Mouse (Mus musculus) midbrain, embryonic 10.5 days (tissue): ENCODE data around the gene Clasrp. TPM values are rescaled to one million over a fixed set of nuclear protein-coding genes. Genes with fewer than 3 reads are reported as not detected.

Source experiments
- DNase-seq: peaks from one replicate; pipeline ENCODE4 v3.0.0-alpha.2; 2017; ENCODE audit warnings: low spot score
- H3K27ac ChIP-seq: fragments of 300-500 bp; sonication (generic); replicated peaks from 2 replicates; pipeline ENCODE4 v1.5.1; 2016; ENCODE audit warnings: mild to moderate bottlenecking
- H3K27me3 ChIP-seq: fragments of 300-500 bp; sonication (generic); 2 replicates; pipeline ENCODE4 v1.6.1; 2016; ENCODE audit warnings: low read depth, mild to moderate bottlenecking; ENCODE audit not compliant: poor library complexity, severe bottlenecking
- H3K36me3 ChIP-seq: fragments of 300-500 bp; sonication (generic); 2 replicates; pipeline ENCODE4 v1.6.1; 2016; ENCODE audit warnings: mild to moderate bottlenecking, moderate library complexity
- H3K4me1 ChIP-seq: fragments of 300-500 bp; sonication (generic); 2 replicates; pipeline ENCODE4 v1.6.1; 2016
- H3K4me3 ChIP-seq: fragments of 300-500 bp; sonication (generic); 2 replicates; pipeline ENCODE4 v1.5.1; 2016; ENCODE audit warnings: mild to moderate bottlenecking, moderate library complexity
- H3K9me3 ChIP-seq: fragments of 300-500 bp; sonication (generic); replicated peaks from 2 replicates; pipeline ENCODE4 v1.6.1; 2016; ENCODE audit warnings: mild to moderate bottlenecking
- WGBS: fragments of 180-500 bp; shearing (Covaris S2); methylation state at CpG from one replicate; pipeline ENCODE4 v1.1.7; 2016; 5-methylcytosine and 5-hydroxymethylcytosine counted together
- polyA plus RNA-seq: library from polyadenylated mRNA; unstranded; fragments of >200 nt; fragmentation: Nextera tagmentation; extraction: Ambion mirVana; gene quantifications from 2 replicates; pipeline ENCODE4 v1.2.1, GENCODE M21; 2016

The Clasrp gene
- polyA plus RNA-seq = 51.8 and 61.1 TPM in 2 replicates

DNA sequence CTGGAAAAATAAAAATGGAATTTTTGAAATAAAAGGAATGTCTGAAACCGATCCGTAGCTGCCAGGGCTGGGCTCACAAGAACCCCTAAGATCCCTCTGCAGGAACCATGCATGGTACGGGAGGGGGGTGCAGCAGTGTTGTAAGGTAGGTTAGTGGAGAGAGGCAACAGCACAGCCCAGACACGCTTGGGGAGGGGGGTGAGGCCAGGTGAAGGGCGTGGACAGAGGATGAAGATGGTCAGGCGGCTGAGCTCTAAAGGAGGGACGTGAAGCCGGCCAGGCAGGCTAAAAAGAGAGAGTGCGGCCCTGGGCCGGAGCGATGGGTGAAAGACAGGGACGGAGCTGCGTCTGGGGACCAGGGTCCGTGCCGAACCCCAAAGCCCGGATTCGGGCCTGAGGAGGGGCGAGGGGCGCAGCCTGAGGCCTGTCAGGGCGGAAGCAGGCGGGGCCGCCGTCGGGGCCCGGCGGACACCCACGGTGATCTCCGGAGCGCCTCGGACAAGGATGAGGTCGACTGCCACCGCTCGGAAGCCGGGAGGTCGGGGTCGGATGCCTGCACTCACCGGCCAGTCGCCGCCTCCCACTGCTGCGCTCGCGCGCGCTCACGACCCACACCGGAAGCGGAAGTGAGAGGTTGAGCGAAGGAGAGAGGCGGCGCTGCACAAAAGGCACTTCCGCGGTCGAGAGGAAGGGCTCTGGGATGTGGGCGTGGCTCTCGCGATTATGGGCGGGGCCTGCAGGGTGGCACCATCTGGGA lies at the start of gene Clasrp:
Gene Clasrp, minus strand, starts transcription at position 638 of the 757 bp plus-strand sequence.
- Histone ChIP-seq H3K36me3 (peaks cover 40% of the 10 kb centered on the region), H3K27me3 (no peaks in the 10 kb centered on the region), H3K9me3 (no peaks in the 10 kb centered on the region), H3K4me1 (peaks cover 32% of the 10 kb centered on the region), H3K4me3 (peak within 1 kb of the TSS; percentile 100), H3K27ac (peak within 1 kb of the TSS; percentile 95)
- WGBS = 1% methylated on average over 57 of the region's 57 CpGs
- peak; percentile 95 for DNase-seq

GRCm38 (mm10) chr7:19652614-19653013 lies 48.3 kb upstream of the Clasrp start:
- WGBS = 94% methylated on average over 2 of the region's 2 CpGs
- Histone ChIP-seq H3K4me1 (no peaks in the 10 kb centered on the region), H3K9me3 (no peaks in the 10 kb centered on the region), H3K27me3 (no peaks in the 10 kb centered on the region), H3K27ac (no peak overlapping the region), H3K4me3 (no peak overlapping the region), H3K36me3 (peaks cover 84% of the 10 kb centered on the region)
- no peak for DNase-seq

- Histone ChIP-seq H3K9me3 (no peaks in the 10 kb centered on the region), H3K4me1 (no peaks in the 10 kb centered on the region), H3K27ac (no peak overlapping the region), H3K36me3 (peaks cover 97% of the 10 kb centered on the region), H3K4me3 (no peak overlapping the region), H3K27me3 (no peaks in the 10 kb centered on the region)
- 93% methylated on average over 6 of the region's 6 CpGs for WGBS
- no peak for DNase-seq
Measured at GRCm38 (mm10) chr7:19651063-19651786, 46.9 kb upstream of the Clasrp start.

- no peaks in the 10 kb centered on the region for H3K4me1 ChIP-seq
- peaks cover 100% of the 10 kb centered on the region for H3K36me3 ChIP-seq
- no peak for DNase-seq
- H3K4me3 ChIP-seq = no peak overlapping the region
- 93% methylated on average over 4 of the region's 4 CpGs for WGBS
- no peaks in the 10 kb centered on the region for H3K9me3 ChIP-seq
- H3K27me3 ChIP-seq = no peaks in the 10 kb centered on the region
- no peak overlapping the region for H3K27ac ChIP-seq
Measured at GRCm38 (mm10) chr7:19641223-19641622, 36.9 kb upstream of the Clasrp start.

DNA sequence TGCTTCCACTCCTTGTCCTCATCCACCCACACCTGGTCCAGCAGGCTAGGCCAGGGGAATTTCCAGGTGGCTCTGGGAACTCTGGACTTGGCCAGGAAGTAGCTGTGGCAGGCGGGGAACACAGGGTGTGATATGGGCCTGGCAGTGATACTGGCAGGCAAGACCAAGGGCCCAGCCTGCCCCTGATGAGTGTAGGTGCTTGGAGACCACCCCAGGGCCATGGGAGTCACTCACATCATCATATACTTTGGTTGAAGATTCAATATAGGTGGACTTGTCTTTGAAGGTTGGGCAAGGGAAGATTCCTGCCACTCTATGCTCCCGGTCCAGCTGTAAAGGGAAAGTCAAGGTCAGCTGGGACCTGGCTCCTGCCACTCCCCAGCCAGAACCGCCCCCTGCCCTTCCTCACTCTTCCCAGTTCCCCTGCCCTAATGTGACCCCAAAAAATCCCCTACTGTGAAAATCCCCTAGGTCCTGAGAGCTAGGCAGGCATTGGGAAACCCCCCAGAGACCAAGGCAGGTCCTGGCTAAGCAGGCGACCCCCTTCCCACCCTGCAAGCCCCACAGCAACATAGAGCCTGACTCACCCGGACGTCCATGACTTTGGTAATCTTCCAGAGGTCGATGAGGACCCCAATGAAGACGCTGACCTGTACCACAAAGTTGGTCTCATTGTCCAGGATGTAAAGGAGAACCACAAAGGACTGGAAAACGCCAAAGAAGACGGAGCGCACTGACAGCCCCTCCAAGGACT lies 31.0 kb upstream of the Clasrp start:
- no peak overlapping the region for H3K4me3 ChIP-seq
- H3K36me3 ChIP-seq = peaks cover 86% of the 10 kb centered on the region
- no peaks in the 10 kb centered on the region for H3K9me3 ChIP-seq
- H3K4me1 ChIP-seq = no peaks in the 10 kb centered on the region
- H3K27me3 ChIP-seq = peaks cover 4% of the 10 kb centered on the region; the same call in 1 of the 2 replicates
- H3K27ac ChIP-seq = no peak overlapping the region
- 92% methylated on average over 11 of the region's 11 CpGs for WGBS
- DNase-seq = no peak

- WGBS = 100% methylated on average over 2 of the region's 2 CpGs
- Histone ChIP-seq H3K27ac (no peak overlapping the region), H3K36me3 (peaks cover 79% of the 10 kb centered on the region), H3K4me1 (peaks cover 6% of the 10 kb centered on the region), H3K4me3 (no peak overlapping the region), H3K9me3 (no peaks in the 10 kb centered on the region), H3K27me3 (peaks cover 4% of the 10 kb centered on the region; the same call in 1 of the 2 replicates)
- no peak for DNase-seq
Measured at GRCm38 (mm10) chr7:19634591-19634990, 30.3 kb upstream of the Clasrp start.

GRCm38 (mm10) chr7:19633855-19634254 lies 29.6 kb upstream of the Clasrp start:
- peaks cover 9% of the 10 kb centered on the region for H3K4me1 ChIP-seq
- 97% methylated on average over 15 of the region's 15 CpGs for WGBS
- DNase-seq = no peak
- peaks cover 4% of the 10 kb centered on the region; the same call in 1 of the 2 replicates for H3K27me3 ChIP-seq
- no peak overlapping the region for H3K4me3 ChIP-seq
- no peak overlapping the region for H3K27ac ChIP-seq
- peaks cover 72% of the 10 kb centered on the region for H3K36me3 ChIP-seq
- no peaks in the 10 kb centered on the region for H3K9me3 ChIP-seq

- Histone ChIP-seq H3K27me3 (peaks cover 4% of the 10 kb centered on the region; the same call in 1 of the 2 replicates), H3K4me1 (peaks cover 15% of the 10 kb centered on the region), H3K36me3 (peaks cover 65% of the 10 kb centered on the region), H3K27ac (no peak overlapping the region), H3K9me3 (no peaks in the 10 kb centered on the region), H3K4me3 (no peak overlapping the region)
- 94% methylated on average over 17 of the region's 17 CpGs for WGBS
- DNase-seq = no peak
Measured at GRCm38 (mm10) chr7:19633197-19633596, 28.9 kb upstream of the Clasrp start.

DNA sequence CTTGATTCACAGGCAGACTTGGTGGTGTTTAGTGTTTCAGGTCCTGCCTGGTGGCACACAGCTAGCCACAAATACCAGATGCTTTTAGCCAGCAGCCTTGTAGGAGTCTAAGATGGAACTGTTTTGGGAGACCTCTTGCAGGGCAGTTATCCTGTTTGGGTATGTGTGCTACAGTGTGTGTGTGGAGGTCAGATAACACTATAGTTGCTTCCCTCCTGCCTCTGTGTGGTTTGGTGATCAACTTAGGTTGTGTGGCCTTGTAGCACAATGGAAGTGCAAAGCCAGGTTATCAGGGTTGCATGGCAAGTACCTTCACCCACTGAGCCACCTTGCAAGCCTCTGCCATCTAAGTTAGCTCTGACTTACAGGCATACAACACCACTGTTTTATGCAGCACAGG lies 28.4 kb upstream of the Clasrp start:
- H3K9me3 ChIP-seq = no peaks in the 10 kb centered on the region
- H3K27me3 ChIP-seq = peaks cover 4% of the 10 kb centered on the region; the same call in 1 of the 2 replicates
- H3K4me3 ChIP-seq = no peak overlapping the region
- no peak overlapping the region for H3K27ac ChIP-seq
- no peak for DNase-seq
- peaks cover 15% of the 10 kb centered on the region for H3K4me1 ChIP-seq
- peaks cover 60% of the 10 kb centered on the region for H3K36me3 ChIP-seq

- DNase-seq = no peak
- no peak overlapping the region for H3K4me3 ChIP-seq
- peaks cover 4% of the 10 kb centered on the region; the same call in 1 of the 2 replicates for H3K27me3 ChIP-seq
- peaks cover 15% of the 10 kb centered on the region for H3K4me1 ChIP-seq
- no peak overlapping the region for H3K27ac ChIP-seq
- H3K9me3 ChIP-seq = no peaks in the 10 kb centered on the region
- H3K36me3 ChIP-seq = peaks cover 56% of the 10 kb centered on the region
Measured at GRCm38 (mm10) chr7:19632275-19632674, 28.0 kb upstream of the Clasrp start.

DNA sequence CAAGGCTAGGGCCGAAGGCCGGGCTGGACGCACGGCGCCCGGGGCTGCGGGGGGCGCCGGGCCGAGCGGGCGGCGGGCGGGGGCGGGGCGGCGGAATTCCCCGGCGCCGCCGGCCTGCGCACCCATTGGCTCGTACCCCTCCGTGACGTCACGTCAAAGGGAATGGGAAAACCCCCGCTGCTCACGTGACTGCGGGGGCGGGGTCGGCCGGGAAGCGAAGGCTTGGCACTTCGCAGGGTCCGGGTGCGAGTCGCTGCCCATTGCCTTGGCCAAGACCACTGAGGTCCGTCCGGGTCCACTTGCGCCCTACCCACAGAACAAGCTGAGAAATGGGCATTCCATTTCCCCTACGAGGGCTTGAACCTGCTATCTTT lies 25.1 kb upstream of the Clasrp start, which contains the start of gene Relb:
Gene Relb, minus strand, starts transcription at position 78 of the 374 bp plus-strand sequence.
- under 1% methylated on average over 38 of the region's 41 CpGs for WGBS
- H3K27me3 ChIP-seq = peaks cover 4% of the 10 kb centered on the region; the same call in 1 of the 2 replicates

GRCm38 (mm10) chr7:19628536-19629360 lies 24.5 kb upstream of the Clasrp start:
- Histone ChIP-seq H3K27me3 (peaks cover 4% of the 10 kb centered on the region; the same call in 1 of the 2 replicates), H3K4me3 (peak overlapping the region; percentile 79), H3K4me1 (peaks cover 15% of the 10 kb centered on the region), H3K27ac (peak overlapping the region; percentile 64), H3K9me3 (no peaks in the 10 kb centered on the region), H3K36me3 (peaks cover 21% of the 10 kb centered on the region)
- peak; percentile 93 for DNase-seq
- WGBS = 2% methylated on average over 57 of the region's 57 CpGs

More for the DNA sequence above, 25.1 kb upstream of the Clasrp start, which contains the start of gene Relb:
- H3K4me3 ChIP-seq = peak within 1 kb of the TSS; percentile 79
- peaks cover 27% of the 10 kb centered on the region for H3K36me3 ChIP-seq
- H3K9me3 ChIP-seq = no peaks in the 10 kb centered on the region
- peak within 1 kb of the TSS; percentile 64 for H3K27ac ChIP-seq
- peaks cover 15% of the 10 kb centered on the region for H3K4me1 ChIP-seq
- peak; percentile 91 for DNase-seq
